Comparison of ENCODE assay signal across 8 mouse cellular contexts in genomic region chr2:131264027-131264426, GRCm38 (mm10). TPM values are rescaled to one million over a fixed set of nuclear protein-coding genes. Genes with fewer than 3 reads are reported as not detected.
DNase-seq lines count a peak whose midpoint lies in the region; ATAC-seq and TF ChIP-seq lines count a peak whose summit lies in the region.

No protein-coding gene starts in this region.

- DNase-seq in heart, postnatal 0 days (ENCODE audit: low spot score), result no peak
- no peak for DNase-seq in heart, postnatal 36 days
- DNase-seq in NIH3T3 (ENCODE audit: low read depth), result peak; percentile 5
- no peak for DNase-seq in adrenal gland, adult 18-20 months (ENCODE audit: low spot score in 2 of 2)
- DNase-seq in gastrocnemius, postnatal 36 days, result no peak

- no peak for TF ChIP-seq EP300 in heart, postnatal 0 days (IDR thresholded peaks at IDR 0.05; ENCODE audit: low read depth)

- no peak overlapping the region; the same call in 1 of the 2 replicates for H3K9ac ChIP-seq in heart, postnatal 0 days (replicated peaks; ENCODE audit: low read depth, low read length)
- no peak overlapping the region for H3K9ac ChIP-seq in hindbrain, embryonic 15.5 days
- H3K9ac ChIP-seq in midbrain, embryonic 15.5 days, result no peak overlapping the region

- H3K36me3 ChIP-seq in heart, postnatal 0 days (replicated peaks; ENCODE audit: control insufficient read depth, insufficient read depth, low read length), result no peaks in the 10 kb centered on the region
- no peaks in the 10 kb centered on the region for H3K36me3 ChIP-seq in hindbrain, embryonic 15.5 days
- H3K36me3 ChIP-seq in midbrain, embryonic 15.5 days (replicated peaks), result no peaks in the 10 kb centered on the region

- no peaks in the 10 kb centered on the region for H3K27me3 ChIP-seq in heart, postnatal 0 days (ENCODE audit: control insufficient read depth, insufficient read depth, low read length)
- H3K27me3 ChIP-seq in hindbrain, embryonic 15.5 days, result no peaks in the 10 kb centered on the region
- H3K27me3 ChIP-seq in midbrain, embryonic 15.5 days (replicated peaks), result no peaks in the 10 kb centered on the region

- peak overlapping the region; percentile 86 for H3K4me2 ChIP-seq in heart, postnatal 0 days (ENCODE audit: low read depth, low read length)
- peak overlapping the region; percentile 92 for H3K4me2 ChIP-seq in hindbrain, embryonic 15.5 days
- H3K4me2 ChIP-seq in midbrain, embryonic 15.5 days, result peak overlapping the region; percentile 85

- intact Hi-C loops in heart, postnatal 36 days (cut with DNase I), result loop anchor here (10.0 kb wide), 1 partner anchor 989 kb away; the partner anchor contains the start of gene Nop56
- intact Hi-C loops in gastrocnemius, postnatal 36 days (cut with DNase I), result loop anchor here (10.0 kb wide), 1 partner anchor 261 kb away; no protein-coding TSS in a partner anchor

- ATAC-seq in heart, postnatal 0 days (ENCODE audit: insufficient read depth, low read depth), result no peak
- no peak for ATAC-seq in hindbrain, embryonic 15.5 days (ENCODE audit: low FRiP score, low read depth)
- ATAC-seq in midbrain, embryonic 15.5 days (replicated peaks), result no peak
- no peak for ATAC-seq in erythroid progenitor cell, adult 5-6 weeks (replicated peaks; ENCODE audit: low FRiP score, poor library complexity, severe bottlenecking)

- WGBS in heart, postnatal 0 days, result 69% methylated on average over 6 of the region's 6 CpGs
- WGBS in hindbrain, embryonic 15.5 days, result 65% methylated on average over 6 of the region's 6 CpGs
- 75% methylated on average over 6 of the region's 6 CpGs for WGBS in midbrain, embryonic 15.5 days

- H3K27ac ChIP-seq in heart, postnatal 0 days (ENCODE audit: low read depth), result no peak overlapping the region
- H3K27ac ChIP-seq in hindbrain, embryonic 15.5 days (replicated peaks), result no peak overlapping the region
- H3K27ac ChIP-seq in midbrain, embryonic 15.5 days, result no peak overlapping the region

- H3K4me3 ChIP-seq in heart, postnatal 0 days (ENCODE audit: low read depth, low read length), result no peak overlapping the region
- peak overlapping the region; percentile 14; the same call in 1 of the 2 replicates for H3K4me3 ChIP-seq in hindbrain, embryonic 15.5 days
- no peak overlapping the region; the same call in 1 of the 2 replicates for H3K4me3 ChIP-seq in midbrain, embryonic 15.5 days

- TF ChIP-seq CTCF in heart, postnatal 0 days (IDR thresholded peaks at IDR 0.05; ENCODE audit: low read depth), result no peak

- H3K9me3 ChIP-seq in heart, postnatal 0 days (replicated peaks; ENCODE audit: control insufficient read depth, low read length), result no peaks in the 10 kb centered on the region
- H3K9me3 ChIP-seq in hindbrain, embryonic 15.5 days, result no peaks in the 10 kb centered on the region
- no peaks in the 10 kb centered on the region for H3K9me3 ChIP-seq in midbrain, embryonic 15.5 days

- H3K4me1 ChIP-seq in heart, postnatal 0 days (ENCODE audit: control insufficient read depth, insufficient read depth), result peaks cover 26% of the 10 kb centered on the region
- peaks cover 36% of the 10 kb centered on the region for H3K4me1 ChIP-seq in hindbrain, embryonic 15.5 days (replicated peaks)
- peaks cover 37% of the 10 kb centered on the region for H3K4me1 ChIP-seq in midbrain, embryonic 15.5 days

RNA-seq across cellular contexts. Expression of gene Pank2, which starts 1.7 kb away (rescaled TPM):
- 9.6 and 44.3 TPM in 2 replicates for total RNA-seq in heart, postnatal 0 days (2014; rRNA removed; ENCODE audit: low replicate concordance)
- polyA plus RNA-seq in heart, postnatal 0 days (2015; fragmentation: Nextera tagmentation; extraction: Ambion mirVana), result 18.1 and 19.2 TPM in 2 replicates
- total RNA-seq in heart, postnatal 36 days (2021), result 10 to 100 TPM; 20.9 to 25.7 TPM
- 25.2 and 26.1 TPM in 2 replicates for polyA plus RNA-seq in hindbrain, embryonic 15.5 days (2015; fragmentation: Nextera tagmentation; extraction: Ambion mirVana)
- polyA plus RNA-seq in midbrain, embryonic 15.5 days (2015; fragmentation: Nextera tagmentation; extraction: Ambion mirVana), result 24.6 and 24.7 TPM in 2 replicates
- total RNA-seq in adrenal gland, adult 18-20 months (2021), result 10 to 100 TPM; 44.6 to 57.6 TPM
- 40.0 and 69.2 TPM in 2 replicates for total RNA-seq in erythroid progenitor cell, adult 5-6 weeks (2015; ENCODE audit: low replicate concordance)
- total RNA-seq in erythroid progenitor cell, adult 5-6 weeks (2017; ENCODE audit: low replicate concordance), result 37.8 and 65.5 TPM in 2 replicates
- total RNA-seq in gastrocnemius, postnatal 36 days (2021), result 10 to 100 TPM; 16.9 to 21.3 TPM

RNA-seq across cellular contexts. Expression of gene Mavs, which starts 30.2 kb away (rescaled TPM):
- total RNA-seq in heart, postnatal 0 days (2014; rRNA removed; ENCODE audit: low replicate concordance), result 32.5 and 38.0 TPM in 2 replicates
- 27.4 and 27.8 TPM in 2 replicates for polyA plus RNA-seq in heart, postnatal 0 days (2015; fragmentation: Nextera tagmentation; extraction: Ambion mirVana)
- total RNA-seq in heart, postnatal 36 days (2021), result 10 to 100 TPM; 63.9 to 69.7 TPM
- 7.9 and 8.0 TPM in 2 replicates for polyA plus RNA-seq in hindbrain, embryonic 15.5 days (2015; fragmentation: Nextera tagmentation; extraction: Ambion mirVana)
- 5.7 and 7.6 TPM in 2 replicates for polyA plus RNA-seq in midbrain, embryonic 15.5 days (2015; fragmentation: Nextera tagmentation; extraction: Ambion mirVana)
- 10 to 100 TPM; 42.6 to 56.7 TPM for total RNA-seq in adrenal gland, adult 18-20 months (2021)
- 27.0 and 33.1 TPM in 2 replicates for total RNA-seq in erythroid progenitor cell, adult 5-6 weeks (2015; ENCODE audit: low replicate concordance)
- total RNA-seq in erythroid progenitor cell, adult 5-6 weeks (2017; ENCODE audit: low replicate concordance), result 12.3 and 16.3 TPM in 2 replicates
- total RNA-seq in gastrocnemius, postnatal 36 days (2021), result 10 to 100 TPM; 35.9 to 58.0 TPM

RNA-seq across cellular contexts. Expression of gene Ap5s1, which starts 57.1 kb away (rescaled TPM):
- total RNA-seq in heart, postnatal 0 days (2014; rRNA removed; ENCODE audit: low replicate concordance), result 95.1 and 107 TPM in 2 replicates
- 63.6 and 65.5 TPM in 2 replicates for polyA plus RNA-seq in heart, postnatal 0 days (2015; fragmentation: Nextera tagmentation; extraction: Ambion mirVana)
- 10 to 100 TPM; 31.5 to 36.5 TPM for total RNA-seq in heart, postnatal 36 days (2021)
- 33.5 and 33.9 TPM in 2 replicates for polyA plus RNA-seq in hindbrain, embryonic 15.5 days (2015; fragmentation: Nextera tagmentation; extraction: Ambion mirVana)
- polyA plus RNA-seq in midbrain, embryonic 15.5 days (2015; fragmentation: Nextera tagmentation; extraction: Ambion mirVana), result 36.5 and 37.5 TPM in 2 replicates
- 10 to 100 TPM; 14.9 to 16.3 TPM for total RNA-seq in adrenal gland, adult 18-20 months (2021)
- 10.8 and 11.3 TPM in 2 replicates for total RNA-seq in erythroid progenitor cell, adult 5-6 weeks (2015; ENCODE audit: low replicate concordance)
- 10.9 and 11.4 TPM in 2 replicates for total RNA-seq in erythroid progenitor cell, adult 5-6 weeks (2017; ENCODE audit: low replicate concordance)
- total RNA-seq in gastrocnemius, postnatal 36 days (2021), result 10 to 100 TPM; 13.9 to 15.0 TPM
